Mouse (Mus musculus) stomach, postnatal 0 days (tissue): ENCODE results near the gene Tceal8.

Experiments used
- CTCF ChIP-seq: IDR thresholded peaks from 2 replicates; pipeline ENCODE4 v1.5.1; 2016; ENCODE audit warnings: antibody characterized with exemption, low read depth, mild to moderate bottlenecking, moderate library complexity
- EP300 ChIP-seq: optimal IDR thresholded peaks from 2 replicates; pipeline ENCODE3; 2016; ENCODE audit warnings: antibody characterized with exemption

GRCm38 (mm10) chrX:136203257-136203656 is 31.1 kb upstream of the Tceal8 start:
- TF ChIP-seq EP300 (no peak), CTCF (no peak)
